Mouse (Mus musculus): Measurements from ENCODE around the gene Foxj1.

The Foxj1 gene

GRCm38 (mm10) chr11:116298221-116298620 is 37.0 kb downstream of the Foxj1 start:
- peak; percentile 74 to 77 for DNase-seq

DNA sequence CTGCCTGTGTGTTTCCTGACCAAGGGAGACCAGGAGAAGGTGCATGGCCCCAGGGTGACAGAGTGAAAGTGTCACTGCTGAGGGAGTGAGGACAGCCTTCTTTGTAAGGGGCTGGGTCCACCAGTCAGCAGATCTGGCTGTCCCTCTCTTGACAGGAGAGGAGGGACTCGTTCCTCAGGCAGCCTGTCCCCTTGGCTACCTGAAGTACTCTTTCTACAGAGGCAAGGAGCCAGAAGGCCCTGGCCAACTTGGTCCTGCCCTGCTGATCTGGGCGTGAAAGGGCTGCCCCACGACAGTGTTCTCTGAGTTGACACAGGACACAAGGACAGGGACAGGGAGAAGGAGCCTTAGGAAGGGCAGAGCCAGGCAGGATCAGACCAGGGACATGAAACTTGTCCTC is 38.2 kb downstream of the Foxj1 start:
- no peak for DNase-seq

DNA sequence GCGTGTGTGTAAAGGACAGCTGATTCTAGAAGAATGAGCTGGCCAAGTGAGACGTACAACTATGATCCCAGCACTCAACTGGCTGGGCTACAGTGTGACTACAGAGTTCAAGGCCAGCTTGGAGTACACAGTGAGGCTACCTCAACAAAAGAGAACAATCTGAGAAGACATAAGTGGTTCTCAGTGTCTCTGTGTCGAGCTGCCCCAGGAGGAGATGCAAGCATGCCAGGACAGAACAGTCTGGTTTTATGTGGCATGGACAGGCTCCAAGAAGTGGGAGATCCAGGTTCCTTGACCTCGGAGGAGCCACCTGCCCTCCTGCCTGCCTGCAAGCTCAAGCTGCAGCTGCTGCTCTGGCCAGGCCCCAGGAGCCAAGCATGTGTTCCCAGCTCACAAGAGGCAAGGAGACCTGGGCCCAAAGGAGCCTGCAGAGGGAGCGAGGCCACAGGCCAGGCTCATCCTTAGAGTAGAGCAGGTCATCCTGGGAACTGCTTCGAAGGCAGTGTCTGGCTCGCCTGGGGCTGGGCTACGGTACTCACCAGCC is 38.9 kb downstream of the Foxj1 start:
- no peak for DNase-seq

- DNase-seq = peak; percentile 50 to 69
These were observed 40.9 kb downstream of the Foxj1 start for GRCm38 (mm10) chr11:116294319-116294718.

- no peak for DNase-seq
These were observed 41.6 kb downstream of the Foxj1 start for GRCm38 (mm10) chr11:116293538-116294137.

- DNase-seq = no peak
These were observed 42.8 kb downstream of the Foxj1 start for GRCm38 (mm10) chr11:116292401-116292800.

GRCm38 (mm10) chr11:116290556-116290955 is 44.6 kb downstream of the Foxj1 start:
- DNase-seq = no peak

DNA sequence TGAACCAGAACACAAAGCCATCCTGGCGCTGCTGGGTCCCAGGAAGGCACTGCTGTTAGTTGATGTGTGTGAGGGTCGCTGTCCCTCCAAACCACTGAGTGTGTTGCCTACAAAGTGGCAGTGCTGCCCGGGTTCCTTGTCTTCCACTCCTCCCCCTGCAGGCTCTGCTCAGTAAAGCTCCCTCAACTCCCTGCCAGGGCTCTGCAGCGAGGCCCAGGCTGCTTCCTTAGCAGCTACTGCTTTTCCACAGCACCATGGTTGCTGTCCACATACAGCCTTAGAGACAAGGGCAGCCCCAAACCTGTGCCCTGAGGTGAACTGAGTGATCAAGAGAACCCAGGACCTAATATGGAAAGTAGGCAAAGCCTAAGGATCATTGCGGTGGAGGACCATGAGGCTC is 47.8 kb downstream of the Foxj1 start:
- no peak for DNase-seq

- DNase-seq = no peak
These were observed 49.4 kb downstream of the Foxj1 start for GRCm38 (mm10) chr11:116285770-116286191.

- no peak for DNase-seq
These were observed 51.2 kb downstream of the Foxj1 start for GRCm38 (mm10) chr11:116283982-116284381.

DNA sequence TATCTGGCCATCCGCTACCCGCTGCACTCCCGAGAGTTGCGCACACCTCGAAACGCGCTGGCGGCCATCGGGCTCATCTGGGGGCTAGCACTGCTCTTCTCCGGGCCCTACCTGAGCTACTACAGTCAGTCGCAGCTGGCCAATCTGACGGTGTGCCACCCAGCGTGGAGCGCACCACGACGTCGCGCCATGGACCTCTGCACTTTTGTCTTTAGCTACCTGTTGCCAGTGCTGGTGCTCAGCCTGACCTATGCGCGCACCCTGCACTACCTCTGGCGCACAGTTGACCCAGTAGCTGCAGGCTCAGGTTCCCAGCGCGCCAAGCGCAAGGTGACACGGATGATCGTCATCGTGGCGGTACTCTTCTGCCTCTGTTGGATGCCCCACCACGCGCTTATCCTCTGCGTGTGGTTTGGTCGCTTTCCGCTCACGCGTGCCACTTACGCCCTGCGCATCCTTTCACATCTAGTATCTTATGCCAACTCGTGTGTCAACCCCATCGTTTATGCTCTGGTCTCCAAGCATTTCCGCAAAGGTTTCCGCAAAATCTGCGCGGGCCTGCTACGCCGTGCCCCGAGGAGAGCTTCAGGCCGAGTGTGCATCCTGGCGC is 52.2 kb downstream of the Foxj1 start:
- no peak for DNase-seq

DNA sequence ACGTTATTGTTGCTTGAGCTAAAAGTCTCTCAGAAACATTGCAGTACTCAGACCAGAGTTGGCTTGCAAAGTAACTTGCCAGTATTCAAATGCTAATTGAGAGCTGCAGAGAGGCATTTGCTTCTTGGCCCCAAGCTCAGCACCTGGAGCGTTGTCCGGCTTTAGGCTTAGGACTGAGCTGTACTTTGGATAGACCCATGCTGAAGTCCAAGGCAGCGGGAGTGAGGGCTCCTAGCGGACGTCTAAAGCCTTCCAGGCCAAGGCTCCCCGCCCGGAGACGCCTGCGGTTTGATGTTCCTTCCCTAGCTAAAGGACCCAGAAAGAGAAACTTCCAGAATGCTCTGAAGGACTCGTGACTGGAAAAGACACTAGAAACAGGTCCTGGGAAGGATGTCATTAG is 53.1 kb downstream of the Foxj1 start:
- no peak for DNase-seq

GRCm38 (mm10) chr11:116281671-116282070 is 53.5 kb downstream of the Foxj1 start:
- no peak for DNase-seq

- DNase-seq = no peak
These were observed 54.2 kb downstream of the Foxj1 start, which contains the start of gene Galr2 for GRCm38 (mm10) chr11:116280751-116281663. TSS of gene Galr2 (plus strand) at chr11:116280939.
